Mouse (Mus musculus): Measurements from ENCODE around the gene Kazn. TPM values are rescaled to one million over a fixed set of nuclear protein-coding genes. Genes with fewer than 3 reads are reported as not detected.

Gene Kazn
- polyA plus RNA-seq, 1 experiment from 2014 or later, result 17.9 TPM

DNA sequence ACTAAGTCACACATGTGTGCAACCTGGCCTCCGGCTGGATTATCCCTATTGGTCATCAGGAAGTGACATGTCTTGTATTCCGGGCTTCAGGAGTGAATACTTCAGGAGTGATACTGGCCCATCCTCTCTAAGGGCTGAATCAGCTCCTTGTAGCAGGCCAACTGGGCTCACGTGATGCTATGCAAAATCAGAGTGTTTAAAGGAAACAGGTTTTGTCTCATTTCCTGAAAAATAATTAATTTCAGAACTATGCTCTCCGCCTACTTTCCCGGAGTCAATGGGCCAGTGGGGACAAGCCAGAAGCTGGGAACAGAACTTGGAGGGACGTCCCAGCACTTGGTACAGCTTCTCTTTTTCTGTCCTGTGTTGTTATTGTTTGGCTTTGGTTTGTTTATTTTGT is 150.4 kb downstream of the Kazn start:
- no peak for ATAC-seq (ENCODE audit: low read depth)
- peaks cover 10% of the 10 kb centered on the region; the same call in 1 of the 2 replicates for H3K27me3 ChIP-seq (ENCODE audit: control insufficient read depth, insufficient read depth, low read length)
- 74% methylated on average over 6 of the region's 6 CpGs for WGBS
- H3K9ac ChIP-seq (replicated peaks; ENCODE audit: low read depth, low read length), result no peak overlapping the region
- H3K27ac ChIP-seq (ENCODE audit: low read depth, low read length), result no peak overlapping the region
- no peaks in the 10 kb centered on the region for H3K36me3 ChIP-seq (ENCODE audit: control insufficient read depth, insufficient read depth, low read length)
- H3K9me3 ChIP-seq (ENCODE audit: control insufficient read depth, low read length), result no peaks in the 10 kb centered on the region
- H3K4me1 ChIP-seq (ENCODE audit: control insufficient read depth, insufficient read depth, low read length), result peaks cover 7% of the 10 kb centered on the region
- H3K4me3 ChIP-seq (ENCODE audit: low read depth, low read length), result no peak overlapping the region
- H3K4me2 ChIP-seq (ENCODE audit: low read depth, low read length), result no peak overlapping the region

DNA sequence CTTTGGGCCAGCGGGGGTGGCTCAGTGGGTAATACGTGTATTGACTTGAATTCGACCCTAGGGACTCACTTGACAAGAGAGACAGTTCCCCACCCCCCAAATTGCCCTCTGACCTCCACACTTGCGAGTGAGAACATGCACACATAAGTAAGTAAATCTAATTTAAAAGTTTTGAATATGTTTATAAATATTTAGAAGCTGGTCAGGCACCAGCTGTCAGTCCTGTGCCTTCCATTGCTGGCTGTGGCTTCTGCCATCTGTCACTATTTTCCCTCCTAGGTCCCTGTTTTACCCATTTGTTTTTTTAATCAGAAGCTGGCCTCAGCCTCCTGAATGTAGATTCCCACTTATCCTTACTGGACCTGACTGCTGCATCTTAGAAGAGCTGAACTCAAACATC is 150.8 kb downstream of the Kazn start:
- 29% methylated on average over 4 of the region's 4 CpGs for WGBS
- Histone ChIP-seq H3K4me2 (ENCODE audit: low read depth, low read length) (no peak overlapping the region), H3K9ac (replicated peaks; ENCODE audit: low read depth, low read length) (no peak overlapping the region), H3K27ac (ENCODE audit: low read depth, low read length) (no peak overlapping the region), H3K36me3 (ENCODE audit: control insufficient read depth, insufficient read depth, low read length) (no peaks in the 10 kb centered on the region), H3K9me3 (ENCODE audit: control insufficient read depth, low read length) (no peaks in the 10 kb centered on the region), H3K4me1 (ENCODE audit: control insufficient read depth, insufficient read depth, low read length) (peaks cover 7% of the 10 kb centered on the region), H3K4me3 (ENCODE audit: low read depth, low read length) (no peak overlapping the region), H3K27me3 (ENCODE audit: control insufficient read depth, insufficient read depth, low read length) (peaks cover 10% of the 10 kb centered on the region; the same call in 1 of the 2 replicates)
- ATAC-seq (ENCODE audit: low read depth), result no peak

DNA sequence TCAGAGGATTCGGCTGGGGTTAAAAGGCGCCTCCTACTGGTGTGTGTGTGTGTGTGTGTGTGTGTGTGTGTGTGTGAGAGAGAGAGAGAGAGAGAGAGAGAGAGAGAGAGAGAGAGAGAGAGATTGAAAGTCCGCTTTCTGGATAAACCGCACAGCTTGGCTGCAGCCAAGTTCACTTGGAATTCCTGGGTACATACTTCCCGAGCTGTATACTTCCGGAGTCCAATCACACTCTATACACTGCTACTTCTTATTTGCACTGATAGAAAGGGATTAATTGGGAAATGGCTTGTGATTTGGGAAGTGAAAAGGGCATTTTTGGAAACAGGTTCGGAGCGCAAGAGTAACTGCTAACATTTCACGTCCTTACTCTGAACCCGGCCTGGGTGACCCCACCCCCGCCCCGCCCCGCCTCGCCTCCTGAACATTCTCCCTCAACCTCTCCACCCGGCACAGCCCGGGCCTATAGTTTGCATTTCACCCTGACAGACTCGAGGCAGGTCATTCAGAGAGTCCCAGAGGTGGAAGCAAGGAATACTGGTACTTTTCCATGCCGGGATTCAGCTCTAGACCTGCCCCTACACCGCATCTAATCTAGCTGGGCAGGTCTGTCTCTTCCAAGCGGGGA is 154.2 kb downstream of the Kazn start:
- Histone ChIP-seq H3K27ac (ENCODE audit: low read depth, low read length) (no peak overlapping the region), H3K36me3 (ENCODE audit: control insufficient read depth, insufficient read depth, low read length) (no peaks in the 10 kb centered on the region), H3K4me2 (ENCODE audit: low read depth, low read length) (peak overlapping the region; percentile 63; the same call in 1 of the 2 replicates), H3K9me3 (ENCODE audit: control insufficient read depth, low read length) (no peaks in the 10 kb centered on the region), H3K4me1 (ENCODE audit: control insufficient read depth, insufficient read depth, low read length) (peaks cover 14% of the 10 kb centered on the region), H3K4me3 (ENCODE audit: low read depth, low read length) (no peak overlapping the region), H3K9ac (replicated peaks; ENCODE audit: low read depth, low read length) (no peak overlapping the region), H3K27me3 (ENCODE audit: control insufficient read depth, insufficient read depth, low read length) (peaks cover 10% of the 10 kb centered on the region; the same call in 1 of the 2 replicates)
- no peak for ATAC-seq (ENCODE audit: low read depth)
- WGBS, result 7% methylated on average over 20 of the region's 20 CpGs

DNA sequence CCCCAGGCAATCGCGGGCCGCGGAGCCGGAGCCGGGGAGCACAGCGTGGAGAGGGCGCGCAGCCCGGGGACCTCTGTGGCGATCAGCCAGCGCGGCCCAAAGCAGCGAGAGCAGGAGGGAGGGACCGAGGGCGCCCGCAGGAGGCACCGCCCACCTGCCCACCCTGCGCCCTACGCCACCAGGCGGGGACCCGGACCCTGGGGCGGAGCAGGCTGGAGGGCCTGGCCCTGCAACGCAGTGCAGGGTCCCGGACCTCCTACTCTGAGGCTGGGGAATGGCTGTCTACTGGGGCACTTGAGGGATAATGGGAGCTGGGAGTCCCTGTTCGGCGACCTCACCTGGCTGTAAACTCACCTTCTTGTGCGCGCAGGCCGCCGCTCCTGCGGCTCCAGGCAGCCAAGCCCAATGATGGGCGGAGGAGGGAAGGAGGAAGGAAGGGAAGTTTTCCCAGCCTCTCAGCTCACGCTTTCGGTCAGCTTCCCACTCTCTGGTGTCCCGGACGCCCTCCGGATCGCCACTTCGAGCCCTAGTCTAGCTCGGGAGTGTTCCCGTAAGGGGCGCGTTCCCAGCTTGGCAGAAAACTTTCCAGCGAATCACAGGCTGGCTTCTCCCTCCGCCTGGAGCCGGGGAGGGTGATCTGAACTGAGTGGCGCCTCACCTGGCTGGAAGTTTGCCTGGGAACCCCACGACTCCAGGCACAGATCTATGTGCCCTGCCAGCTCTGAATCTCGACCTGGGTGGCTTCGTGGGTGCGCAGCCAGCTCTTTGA is 154.9 kb downstream of the Kazn start, which contains the start of gene Tmem51:
TSS of gene Tmem51 (minus strand) at position 174 of the 769 bp plus-strand sequence.
- ATAC-seq (ENCODE audit: low read depth), result peak; percentile 68
- H3K27me3 ChIP-seq (ENCODE audit: control insufficient read depth, insufficient read depth, low read length), result peaks cover 10% of the 10 kb centered on the region; the same call in 1 of the 2 replicates
- peak within 1 kb of the TSS; percentile 37 for H3K4me3 ChIP-seq (ENCODE audit: low read depth, low read length)
- no peaks in the 10 kb centered on the region for H3K36me3 ChIP-seq (ENCODE audit: control insufficient read depth, insufficient read depth, low read length)
- H3K9me3 ChIP-seq (ENCODE audit: control insufficient read depth, low read length), result no peaks in the 10 kb centered on the region
- peaks cover 14% of the 10 kb centered on the region for H3K4me1 ChIP-seq (ENCODE audit: control insufficient read depth, insufficient read depth, low read length)
- peak within 1 kb of the TSS; percentile 63 for H3K4me2 ChIP-seq (ENCODE audit: low read depth, low read length)
- under 1% methylated on average over 43 of the region's 52 CpGs for WGBS
- no peak within 1 kb of the TSS for H3K27ac ChIP-seq (ENCODE audit: low read depth, low read length)
- H3K9ac ChIP-seq (replicated peaks; ENCODE audit: low read depth, low read length), result peak within 1 kb of the TSS; percentile 54

DNA sequence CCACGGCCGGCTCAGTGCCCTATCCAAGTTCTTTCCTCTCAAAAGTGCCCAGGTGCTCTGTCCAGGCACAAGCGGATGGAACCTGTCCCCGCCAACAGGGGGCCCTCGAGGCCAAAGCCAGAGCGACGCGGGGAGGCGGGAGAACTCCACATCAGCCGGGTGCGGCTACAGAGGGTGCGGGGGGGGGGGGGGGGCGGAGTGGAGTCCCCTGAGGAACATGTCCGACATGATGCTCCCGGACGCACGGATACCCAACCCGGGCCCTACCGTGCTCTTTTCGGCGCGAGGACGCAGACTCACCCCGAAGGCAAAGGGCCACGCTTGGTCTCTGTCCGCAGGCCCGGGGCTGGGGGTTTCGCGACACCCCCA is 155.5 kb downstream of the Kazn start:
- H3K27me3 ChIP-seq (ENCODE audit: control insufficient read depth, insufficient read depth, low read length), result peaks cover 10% of the 10 kb centered on the region; the same call in 1 of the 2 replicates
- WGBS, result 0% methylated on average over 21 of the region's 29 CpGs
- H3K36me3 ChIP-seq (ENCODE audit: control insufficient read depth, insufficient read depth, low read length), result no peaks in the 10 kb centered on the region

DNA sequence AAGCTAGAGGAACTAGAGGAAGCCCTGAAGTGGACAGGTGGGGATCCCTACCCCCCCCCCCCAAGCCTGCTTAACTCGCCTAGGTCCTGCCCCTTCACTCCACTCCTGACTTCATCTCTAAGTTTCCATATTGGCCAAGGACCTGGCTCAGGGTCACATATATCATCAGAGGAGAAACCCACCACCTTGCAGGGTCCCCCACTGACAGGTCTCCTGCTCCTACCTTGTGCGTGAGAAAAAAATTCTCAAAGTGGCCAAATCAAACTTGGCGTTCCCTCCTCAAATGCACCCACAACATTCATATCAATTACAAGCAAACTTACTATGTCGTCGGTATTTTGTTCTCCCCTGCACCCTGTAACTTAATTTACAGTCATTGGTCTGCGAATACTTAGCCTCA is 156.0 kb downstream of the Kazn start:
- no peak overlapping the region for H3K4me3 ChIP-seq (ENCODE audit: low read depth, low read length)
- no peaks in the 10 kb centered on the region for H3K36me3 ChIP-seq (ENCODE audit: control insufficient read depth, insufficient read depth, low read length)
- WGBS, result 52% methylated on average over 6 of the region's 6 CpGs
- no peak for ATAC-seq (ENCODE audit: low read depth)
- no peak overlapping the region for H3K27ac ChIP-seq (ENCODE audit: low read depth, low read length)
- no peaks in the 10 kb centered on the region for H3K9me3 ChIP-seq (ENCODE audit: control insufficient read depth, low read length)
- peak overlapping the region; percentile 63 for H3K4me2 ChIP-seq (ENCODE audit: low read depth, low read length)
- no peak overlapping the region for H3K9ac ChIP-seq (replicated peaks; ENCODE audit: low read depth, low read length)
- peaks cover 14% of the 10 kb centered on the region for H3K4me1 ChIP-seq (ENCODE audit: control insufficient read depth, insufficient read depth, low read length)
- peaks cover 10% of the 10 kb centered on the region; the same call in 1 of the 2 replicates for H3K27me3 ChIP-seq (ENCODE audit: control insufficient read depth, insufficient read depth, low read length)

More for the DNA sequence above, 155.5 kb downstream of the Kazn start:
- Histone ChIP-seq H3K4me1 (ENCODE audit: control insufficient read depth, insufficient read depth, low read length) (peaks cover 14% of the 10 kb centered on the region), H3K27ac (ENCODE audit: low read depth, low read length) (no peak overlapping the region), H3K4me3 (ENCODE audit: low read depth, low read length) (peak overlapping the region; percentile 37), H3K4me2 (ENCODE audit: low read depth, low read length) (peak overlapping the region; percentile 63), H3K9ac (replicated peaks; ENCODE audit: low read depth, low read length) (peak overlapping the region; percentile 54), H3K9me3 (ENCODE audit: control insufficient read depth, low read length) (no peaks in the 10 kb centered on the region)
- peak; percentile 47 for ATAC-seq (ENCODE audit: low read depth)

DNA sequence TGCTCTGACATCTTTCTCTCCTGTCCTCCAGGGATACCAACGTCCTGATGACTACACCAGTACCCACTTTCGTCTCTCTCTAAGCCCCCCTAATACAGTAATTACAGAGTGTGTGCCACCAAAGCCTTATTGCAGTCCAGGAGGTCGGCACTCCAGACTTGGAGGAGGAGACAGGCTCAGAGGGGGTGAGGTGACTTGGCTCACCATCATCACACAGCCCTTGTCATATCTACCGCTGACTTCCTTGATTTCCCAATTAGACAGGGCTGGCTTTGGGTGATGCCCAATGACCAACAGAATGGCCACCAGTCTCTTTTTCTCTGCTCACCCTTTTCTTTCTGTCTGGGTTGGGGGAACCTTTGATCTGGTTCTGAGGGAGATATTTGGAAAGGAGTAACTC is 156.5 kb downstream of the Kazn start:
- H3K9ac ChIP-seq (replicated peaks; ENCODE audit: low read depth, low read length), result no peak overlapping the region
- H3K36me3 ChIP-seq (ENCODE audit: control insufficient read depth, insufficient read depth, low read length), result no peaks in the 10 kb centered on the region
- WGBS, result 80% methylated on average over 4 of the region's 4 CpGs
- no peak for ATAC-seq (ENCODE audit: low read depth)
- H3K4me3 ChIP-seq (ENCODE audit: low read depth, low read length), result no peak overlapping the region
- peaks cover 10% of the 10 kb centered on the region; the same call in 1 of the 2 replicates for H3K27me3 ChIP-seq (ENCODE audit: control insufficient read depth, insufficient read depth, low read length)
- H3K4me1 ChIP-seq (ENCODE audit: control insufficient read depth, insufficient read depth, low read length), result peaks cover 14% of the 10 kb centered on the region
- no peak overlapping the region for H3K27ac ChIP-seq (ENCODE audit: low read depth, low read length)
- no peaks in the 10 kb centered on the region for H3K9me3 ChIP-seq (ENCODE audit: control insufficient read depth, low read length)
- H3K4me2 ChIP-seq (ENCODE audit: low read depth, low read length), result no peak overlapping the region

DNA sequence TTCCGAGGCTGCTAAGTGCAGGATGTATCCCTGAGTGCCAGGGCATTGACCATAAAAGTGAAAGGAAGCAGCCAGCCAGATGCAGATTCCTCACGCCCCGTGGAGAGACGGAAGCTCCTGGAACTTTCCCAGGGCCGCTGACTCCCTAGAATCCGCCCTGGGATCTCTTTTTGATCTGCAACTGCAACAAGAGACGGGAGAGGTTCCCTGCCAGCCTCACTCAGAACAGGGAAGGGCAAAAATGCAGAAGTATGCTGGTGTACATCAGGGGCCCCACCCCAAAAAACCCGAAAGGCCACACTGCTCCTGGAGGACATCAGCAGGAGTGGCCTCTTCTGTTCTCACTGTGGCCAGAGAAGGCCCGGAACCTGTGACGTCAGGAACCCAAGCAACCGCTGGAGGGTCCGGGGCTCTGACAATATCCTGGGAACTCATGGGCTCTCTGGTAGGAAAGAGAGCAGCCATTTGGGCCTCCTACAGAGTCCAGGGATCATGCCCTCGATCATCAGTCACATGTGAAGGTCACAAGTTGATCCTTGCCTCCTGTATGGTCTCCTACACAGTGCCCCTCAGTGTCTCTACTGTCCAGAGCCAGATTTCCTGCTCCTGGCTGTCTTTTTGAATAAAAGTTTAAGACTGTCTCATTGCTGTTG is 157.4 kb downstream of the Kazn start:
- Histone ChIP-seq H3K9ac (replicated peaks; ENCODE audit: low read depth, low read length) (no peak overlapping the region), H3K27me3 (ENCODE audit: control insufficient read depth, insufficient read depth, low read length) (peaks cover 10% of the 10 kb centered on the region; the same call in 1 of the 2 replicates), H3K4me1 (ENCODE audit: control insufficient read depth, insufficient read depth, low read length) (peaks cover 14% of the 10 kb centered on the region), H3K4me2 (ENCODE audit: low read depth, low read length) (no peak overlapping the region), H3K9me3 (ENCODE audit: control insufficient read depth, low read length) (no peaks in the 10 kb centered on the region), H3K4me3 (ENCODE audit: low read depth, low read length) (no peak overlapping the region), H3K36me3 (ENCODE audit: control insufficient read depth, insufficient read depth, low read length) (no peaks in the 10 kb centered on the region), H3K27ac (ENCODE audit: low read depth, low read length) (no peak overlapping the region)
- ATAC-seq (ENCODE audit: low read depth), result 0 out of 2 replicates have a peak, but pooled peaks have one; percentile 5
- 49% methylated on average over 13 of the region's 13 CpGs for WGBS

All from neural tube, embryonic 14.5 days (tissue).